Mouse (Mus musculus) forebrain, embryonic 15.5 days (tissue): ENCODE measurements around the gene Letm1. TPM values are rescaled to one million over a fixed set of nuclear protein-coding genes. Genes with fewer than 3 reads are reported as not detected.

Experiments used
- polyA plus RNA-seq: library from polyadenylated mRNA; unstranded; fragments of >200 nt; fragmentation: Nextera tagmentation; extraction: Ambion mirVana; gene quantifications from 2 replicates; pipeline ENCODE4 v1.2.1, GENCODE M21; 2015

The Letm1 gene
- polyA plus RNA-seq, 1 experiment from 2014 or later, result 69.5 TPM

Other genes with a start within 250 kb of the Letm1 start
- gene Fam53a, start 153.2 kb downstream of the Letm1 start, polyA plus RNA-seq, result 44.0 and 47.8 TPM in 2 replicates
- gene Gm9903, start 152.9 kb downstream of the Letm1 start, polyA plus RNA-seq, result 0.60 and 0.75 TPM in 2 replicates
- gene Slbp, start 130.2 kb downstream of the Letm1 start, polyA plus RNA-seq, result 129 and 141 TPM in 2 replicates
- 91.5 and 98.2 TPM in 2 replicates for gene Tacc3, start 124.7 kb downstream of the Letm1 start, polyA plus RNA-seq
- gene Tmem129, start 124.4 kb downstream of the Letm1 start, polyA plus RNA-seq, result 31.0 and 35.0 TPM in 2 replicates
- 32.9 and 44.3 TPM in 2 replicates for gene Fgfr3, start 61.1 kb downstream of the Letm1 start, polyA plus RNA-seq
- gene Nsd2, start 37.9 kb upstream of the Letm1 start, polyA plus RNA-seq, result 90.4 and 92.3 TPM in 2 replicates
- 43.5 and 46.9 TPM in 2 replicates for gene Nelfa, start 153.6 kb upstream of the Letm1 start, polyA plus RNA-seq
- 544 and 580 TPM in 2 replicates for gene Gm1673, start 200.6 kb upstream of the Letm1 start, polyA plus RNA-seq
- 4.0 and 4.8 TPM in 2 replicates for gene Nat8l, start 213.2 kb upstream of the Letm1 start, polyA plus RNA-seq